Mouse (Mus musculus): Measurements from ENCODE around the gene Vwc2.

Gene Vwc2

GRCm38 (mm10) chr11:11242694-11243377 lies 128.8 kb downstream of the Vwc2 start:
- no peak for DNase-seq (ENCODE audit: low spot score in 2 of 2)

GRCm38 (mm10) chr11:11257348-11257747 lies 143.3 kb downstream of the Vwc2 start:
- no peak for DNase-seq (ENCODE audit: low spot score in 2 of 2)

- DNase-seq (ENCODE audit: low spot score in 2 of 2): no peak
Measured at GRCm38 (mm10) chr11:11280128-11280527, 166.1 kb downstream of the Vwc2 start.

- DNase-seq (ENCODE audit: low spot score in 2 of 2): no peak
Measured at GRCm38 (mm10) chr11:11283512-11283911, 169.5 kb downstream of the Vwc2 start.
